Mouse (Mus musculus): ENCODE results near the gene Rfpl4. TPM values are rescaled to one million over a fixed set of nuclear protein-coding genes. Genes with fewer than 3 reads are reported as not detected.

Rfpl4 gene
- polyA plus RNA-seq, 1 experiment from 2014 or later, result not detected

DNA sequence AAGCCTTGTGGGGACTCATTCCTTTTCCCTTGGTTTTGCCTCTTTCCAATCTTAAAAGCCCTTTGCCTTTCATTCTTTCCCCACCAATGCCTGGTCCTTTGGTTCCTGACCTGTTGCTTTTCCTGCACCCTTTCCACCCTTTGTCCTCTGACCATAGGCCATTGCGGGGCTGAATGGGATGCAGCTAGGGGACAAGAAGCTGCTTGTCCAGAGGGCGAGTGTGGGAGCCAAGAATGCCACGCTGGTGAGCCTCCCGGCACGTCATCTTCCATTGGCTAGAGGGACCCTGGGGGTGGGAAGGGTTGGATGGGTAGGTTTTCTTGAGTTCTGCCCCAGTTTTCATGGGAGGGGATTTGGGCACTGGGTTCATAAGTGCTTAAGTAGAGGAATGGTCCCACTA lies 41.8 kb downstream of the Rfpl4 start:
- Histone ChIP-seq H3K4me1 (peaks cover 3% of the 10 kb centered on the region; the same call in 1 of the 2 replicates), H3K27me3 (ENCODE audit: low read depth, poor library complexity, severe bottlenecking) (no peaks in the 10 kb centered on the region), H3K4me3 (no peak overlapping the region), H3K9me3 (replicated peaks) (no peaks in the 10 kb centered on the region), H3K27ac (no peak overlapping the region), H3K36me3 (peaks cover 95% of the 10 kb centered on the region)
- 95% methylated on average over 5 of the region's 5 CpGs for WGBS
- no peak for DNase-seq (ENCODE audit: low spot score)

DNA sequence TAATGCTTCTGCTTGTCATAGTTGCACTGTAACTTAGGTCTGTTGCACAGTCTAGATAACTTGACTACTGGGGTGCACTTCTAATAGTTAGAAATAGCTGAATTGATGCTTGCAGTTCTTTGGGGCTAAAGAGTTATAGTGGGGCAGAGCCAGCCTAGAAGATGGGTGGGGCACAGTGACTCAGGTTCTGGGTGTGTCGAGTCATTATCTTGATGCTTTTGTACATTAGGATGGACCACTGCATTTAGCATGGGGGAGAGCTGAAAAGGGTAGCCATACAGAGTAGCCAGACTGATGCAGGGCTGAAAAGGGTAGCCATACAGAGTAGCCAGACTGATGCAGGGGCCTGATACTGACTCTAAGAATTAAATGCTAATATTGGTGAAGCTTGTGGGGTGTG lies 43.2 kb downstream of the Rfpl4 start:
- DNase-seq (ENCODE audit: low spot score), result no peak
- no peaks in the 10 kb centered on the region for H3K27me3 ChIP-seq (ENCODE audit: low read depth, poor library complexity, severe bottlenecking)
- no peak overlapping the region for H3K4me3 ChIP-seq
- 89% methylated on average over 1 of the region's 1 CpGs for WGBS
- peaks cover 98% of the 10 kb centered on the region for H3K36me3 ChIP-seq
- H3K9me3 ChIP-seq (replicated peaks), result no peaks in the 10 kb centered on the region
- H3K27ac ChIP-seq, result no peak overlapping the region
- no peaks in the 10 kb centered on the region for H3K4me1 ChIP-seq

DNA sequence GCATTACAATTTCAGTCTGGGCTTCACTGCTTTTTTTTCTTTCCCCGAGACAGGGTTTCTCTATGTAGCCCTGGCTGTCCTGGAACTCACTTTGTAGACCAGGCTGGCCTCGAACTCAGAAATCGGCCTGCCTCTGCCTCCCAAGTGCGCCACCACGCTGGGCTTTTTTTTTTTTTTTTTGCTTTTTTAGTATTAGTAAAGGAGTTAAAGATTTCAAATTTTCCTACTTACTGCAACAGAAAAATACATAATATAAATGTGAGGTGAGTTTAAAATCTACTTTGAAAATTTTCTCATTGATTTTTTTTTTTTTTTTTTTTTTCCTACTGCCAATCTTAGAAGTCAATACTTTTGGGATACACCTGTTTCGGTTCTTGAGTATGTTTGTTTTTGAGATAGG lies 51.9 kb downstream of the Rfpl4 start:
- no peak for DNase-seq (ENCODE audit: low spot score)
- Histone ChIP-seq H3K4me3 (0 out of 2 replicates have a peak overlapping the region, but pooled peaks have one; percentile 65), H3K27ac (no peak overlapping the region), H3K27me3 (ENCODE audit: low read depth, poor library complexity, severe bottlenecking) (no peaks in the 10 kb centered on the region), H3K9me3 (replicated peaks) (no peaks in the 10 kb centered on the region), H3K4me1 (peaks cover 30% of the 10 kb centered on the region), H3K36me3 (peaks cover 58% of the 10 kb centered on the region)
- 95% methylated on average over 6 of the region's 6 CpGs for WGBS

GRCm38 (mm10) chr7:5062360-5063001 lies 54.3 kb downstream of the Rfpl4 start:
- Histone ChIP-seq H3K36me3 (peaks cover 34% of the 10 kb centered on the region), H3K9me3 (replicated peaks) (no peaks in the 10 kb centered on the region), H3K27ac (peak overlapping the region; percentile 97), H3K4me3 (peak overlapping the region; percentile 65), H3K27me3 (ENCODE audit: low read depth, poor library complexity, severe bottlenecking) (peaks cover 17% of the 10 kb centered on the region), H3K4me1 (peaks cover 33% of the 10 kb centered on the region)
- WGBS, result under 1% methylated on average over 49 of the region's 51 CpGs
- peak; percentile 86 for DNase-seq (ENCODE audit: low spot score)

GRCm38 (mm10) chr7:5061774-5062359 lies 54.9 kb downstream of the Rfpl4 start, which contains the start of gene U2af2:
TSS of gene U2af2 (plus strand) at chr7:5062143.
- H3K4me1 ChIP-seq, result peaks cover 39% of the 10 kb centered on the region
- H3K4me3 ChIP-seq, result peak within 1 kb of the TSS; percentile 65
- H3K27ac ChIP-seq, result peak within 1 kb of the TSS; percentile 97
- H3K9me3 ChIP-seq (replicated peaks), result no peaks in the 10 kb centered on the region; the same call in 1 of the 2 replicates
- peaks cover 28% of the 10 kb centered on the region for H3K36me3 ChIP-seq
- peak; percentile 98 for DNase-seq (ENCODE audit: low spot score)
- H3K27me3 ChIP-seq (ENCODE audit: low read depth, poor library complexity, severe bottlenecking), result peaks cover 23% of the 10 kb centered on the region
- WGBS, result under 1% methylated on average over 63 of the region's 65 CpGs

DNA sequence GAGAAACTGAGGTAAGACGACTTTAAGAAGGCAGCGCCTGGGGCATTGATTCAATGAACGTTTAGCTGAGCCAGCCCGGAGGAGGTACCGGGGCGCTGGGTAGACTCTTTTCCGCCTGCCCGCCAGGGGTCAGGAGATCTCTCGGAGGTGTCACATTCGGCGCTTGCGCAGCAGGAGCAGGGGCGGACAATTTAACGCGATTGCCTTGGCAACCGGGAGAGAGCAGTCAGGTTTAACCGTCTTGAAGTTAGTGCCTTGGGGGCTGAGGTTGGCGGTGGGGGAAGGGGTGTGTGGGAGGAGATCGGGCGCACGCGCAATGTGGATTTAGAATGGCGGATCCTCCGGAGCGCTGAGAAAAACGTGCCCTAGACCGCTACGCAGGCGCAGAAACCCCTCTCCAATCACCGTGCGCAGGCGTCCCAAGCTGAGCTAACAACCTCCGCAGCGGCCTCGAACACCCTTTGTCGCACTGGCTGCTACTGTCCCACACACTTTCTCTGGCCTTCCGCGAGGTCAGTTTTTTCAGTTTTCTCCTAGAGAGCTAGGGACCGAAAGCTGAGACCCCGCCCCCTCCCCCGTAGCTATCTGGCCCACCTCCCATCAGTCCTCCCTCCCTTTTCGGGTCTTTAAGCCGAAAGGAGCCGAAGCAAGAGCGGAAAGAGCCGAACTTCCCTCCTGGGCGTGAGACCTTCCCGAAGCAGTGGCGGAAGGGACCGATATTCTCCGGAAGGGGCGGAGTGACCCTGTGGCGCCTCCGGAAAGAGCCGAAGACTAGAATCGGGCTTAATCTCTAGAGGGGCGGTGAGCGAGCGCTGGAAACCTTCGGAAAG lies 55.6 kb downstream of the Rfpl4 start:
- Histone ChIP-seq H3K27ac (peak overlapping the region; percentile 97), H3K4me1 (peaks cover 44% of the 10 kb centered on the region), H3K4me3 (peak overlapping the region; percentile 65), H3K36me3 (peaks cover 21% of the 10 kb centered on the region), H3K9me3 (replicated peaks) (no peaks in the 10 kb centered on the region; the same call in 1 of the 2 replicates), H3K27me3 (ENCODE audit: low read depth, poor library complexity, severe bottlenecking) (peaks cover 30% of the 10 kb centered on the region)
- peak; percentile 93 for DNase-seq (ENCODE audit: low spot score)
- WGBS, result under 1% methylated on average over 60 of the region's 60 CpGs

DNA sequence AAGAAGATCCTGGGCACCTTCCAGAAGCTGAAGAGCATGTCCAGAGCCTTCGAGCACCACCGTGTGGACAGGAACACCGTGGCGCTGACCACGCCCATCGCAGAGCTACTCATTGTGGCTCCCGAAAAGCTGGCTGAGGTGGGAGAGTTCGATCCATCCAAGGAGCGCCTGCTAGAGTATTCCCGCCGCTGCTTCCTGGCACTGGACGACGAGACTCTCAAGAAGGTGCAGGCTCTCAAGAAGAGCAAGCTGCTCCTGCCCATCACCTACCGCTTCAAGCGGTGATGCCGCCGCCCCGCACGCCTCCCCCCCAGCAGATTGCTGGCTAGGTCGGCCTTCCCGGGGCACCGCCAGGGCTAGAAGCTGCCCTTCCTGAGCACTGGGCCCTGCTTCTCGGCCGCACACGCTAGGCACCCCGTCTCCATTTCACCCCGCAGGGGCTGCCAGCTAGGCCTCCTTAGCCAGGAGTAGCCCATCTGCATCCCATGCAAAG lies 56.5 kb downstream of the Rfpl4 start:
- peak overlapping the region; percentile 65 for H3K4me3 ChIP-seq
- peaks cover 12% of the 10 kb centered on the region for H3K36me3 ChIP-seq
- peak overlapping the region; percentile 97 for H3K27ac ChIP-seq
- WGBS, result 3% methylated on average over 27 of the region's 27 CpGs
- no peaks in the 10 kb centered on the region; the same call in 1 of the 2 replicates for H3K9me3 ChIP-seq (replicated peaks)
- peaks cover 39% of the 10 kb centered on the region for H3K27me3 ChIP-seq (ENCODE audit: low read depth, poor library complexity, severe bottlenecking)
- peaks cover 37% of the 10 kb centered on the region for H3K4me1 ChIP-seq
- DNase-seq (ENCODE audit: low spot score), result peak; percentile 83

Small RNA genes lying within 50 kb of the gene (microRNA-seq; reads per million reads assigned to microRNA genes)
- gene Gm26217, result not detected

Other genes with a start within 250 kb of the Rfpl4 start
- 2.6 and 3.1 TPM in 2 replicates for gene Isoc2b, start 246.7 kb downstream of the Rfpl4 start, polyA plus RNA-seq (2016; fragmentation: Nextera tagmentation; extraction: Ambion mirVana)
- gene Isoc2a, start 239.8 kb downstream of the Rfpl4 start, polyA plus RNA-seq (2016; fragmentation: Nextera tagmentation; extraction: Ambion mirVana), result 0.46 and 0.64 TPM in 2 replicates
- gene Gm36210, start 210.4 kb downstream of the Rfpl4 start, polyA plus RNA-seq (2016; fragmentation: Nextera tagmentation; extraction: Ambion mirVana), result not detected in 2 replicates
- 4.2 and 5.1 TPM in 2 replicates for gene Zfp628, start 201.7 kb downstream of the Rfpl4 start, polyA plus RNA-seq (2016; fragmentation: Nextera tagmentation; extraction: Ambion mirVana)
- gene Nat14, start 194.9 kb downstream of the Rfpl4 start, polyA plus RNA-seq (2016; fragmentation: Nextera tagmentation; extraction: Ambion mirVana), result 2.8 and 4.9 TPM in 2 replicates
- 0.95 and 2.0 TPM in 2 replicates for gene Ssc5d, start 191.2 kb downstream of the Rfpl4 start, polyA plus RNA-seq (2016; fragmentation: Nextera tagmentation; extraction: Ambion mirVana)
- 0.10 and 0.18 TPM in 2 replicates for gene Sbk2, start 152.5 kb downstream of the Rfpl4 start, polyA plus RNA-seq (2016; fragmentation: Nextera tagmentation; extraction: Ambion mirVana)
- gene Sbk3, start 145.8 kb downstream of the Rfpl4 start, polyA plus RNA-seq (2016; fragmentation: Nextera tagmentation; extraction: Ambion mirVana), result not detected in 2 replicates
- gene Zfp579, start 120.8 kb downstream of the Rfpl4 start, polyA plus RNA-seq (2016; fragmentation: Nextera tagmentation; extraction: Ambion mirVana), result 21.9 and 28.3 TPM in 2 replicates
- gene Zfp524, start 102.5 kb downstream of the Rfpl4 start, polyA plus RNA-seq (2016; fragmentation: Nextera tagmentation; extraction: Ambion mirVana), result 8.2 and 9.0 TPM in 2 replicates
- gene Fiz1, start 102.3 kb downstream of the Rfpl4 start, polyA plus RNA-seq (2016; fragmentation: Nextera tagmentation; extraction: Ambion mirVana), result 64.8 and 68.3 TPM in 2 replicates
- gene Gm44973, start 101.5 kb downstream of the Rfpl4 start, polyA plus RNA-seq (2016; fragmentation: Nextera tagmentation; extraction: Ambion mirVana), result 2.0 TPM in 1 of 2 replicates, not detected in the other
- 7.5 and 7.7 TPM in 2 replicates for gene Zfp865, start 96.6 kb downstream of the Rfpl4 start, polyA plus RNA-seq (2016; fragmentation: Nextera tagmentation; extraction: Ambion mirVana)
- gene Ccdc106, start 96.4 kb downstream of the Rfpl4 start, polyA plus RNA-seq (2016; fragmentation: Nextera tagmentation; extraction: Ambion mirVana), result 5.5 and 9.0 TPM in 2 replicates
- gene 4632433K11Rik, start 82.8 kb downstream of the Rfpl4 start, polyA plus RNA-seq (2016; fragmentation: Nextera tagmentation; extraction: Ambion mirVana), result not detected in 2 replicates
- 2.5 and 4.0 TPM in 2 replicates for gene Zfp784, start 78.5 kb downstream of the Rfpl4 start, polyA plus RNA-seq (2016; fragmentation: Nextera tagmentation; extraction: Ambion mirVana)
- gene Zfp580, start 65.4 kb downstream of the Rfpl4 start, polyA plus RNA-seq (2016; fragmentation: Nextera tagmentation; extraction: Ambion mirVana), result 30.1 and 34.3 TPM in 2 replicates
- 202 and 203 TPM in 2 replicates for gene U2af2, start 54.8 kb downstream of the Rfpl4 start, polyA plus RNA-seq (2016; fragmentation: Nextera tagmentation; extraction: Ambion mirVana)
- 64.5 and 69.1 TPM in 2 replicates for gene Epn1, start 36.7 kb downstream of the Rfpl4 start, polyA plus RNA-seq (2016; fragmentation: Nextera tagmentation; extraction: Ambion mirVana)
- 0.20 and 0.53 TPM in 2 replicates for gene Rasl2-9, start 9.0 kb upstream of the Rfpl4 start, polyA plus RNA-seq (2016; fragmentation: Nextera tagmentation; extraction: Ambion mirVana)
- 0.05 TPM in 1 of 2 replicates, not detected in the other for gene Vmn1r55, start 32.7 kb upstream of the Rfpl4 start, polyA plus RNA-seq (2016; fragmentation: Nextera tagmentation; extraction: Ambion mirVana)
- gene Vmn1r56, start 79.8 kb upstream of the Rfpl4 start, polyA plus RNA-seq (2016; fragmentation: Nextera tagmentation; extraction: Ambion mirVana), result not detected in 2 replicates
- not detected in 2 replicates for gene Vmn1r57, start 101.5 kb upstream of the Rfpl4 start, polyA plus RNA-seq (2016; fragmentation: Nextera tagmentation; extraction: Ambion mirVana)
- gene Gm5065, start 233.6 kb upstream of the Rfpl4 start, polyA plus RNA-seq (2016; fragmentation: Nextera tagmentation; extraction: Ambion mirVana), result not detected in 2 replicates
- not detected in 2 replicates for gene Nlrp2, start 234.1 kb upstream of the Rfpl4 start, polyA plus RNA-seq (2016; fragmentation: Nextera tagmentation; extraction: Ambion mirVana)